Mouse (Mus musculus): ENCODE measurements around the gene Rab7.

DNA sequence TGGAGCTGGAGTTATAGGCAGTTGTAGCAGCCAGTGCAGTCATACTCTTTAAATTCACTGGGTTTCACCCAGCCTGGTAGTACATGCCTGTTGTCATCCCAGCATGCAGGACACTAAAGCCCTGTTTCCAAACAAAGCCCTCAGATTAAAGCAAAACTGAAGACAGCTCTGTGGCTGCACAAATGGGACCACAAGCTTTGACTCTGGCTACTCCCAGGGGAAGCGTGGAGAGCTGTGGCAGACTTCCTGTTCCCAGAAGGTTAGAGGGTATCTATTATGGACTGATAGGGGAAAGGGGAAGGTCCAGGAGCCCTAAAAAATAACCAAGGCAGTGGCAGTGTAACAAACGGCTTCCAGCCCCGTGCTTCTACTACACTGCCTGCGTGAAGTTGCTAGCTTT is 49.6 kb downstream of the Rab7 start:
- TF ChIP-seq FLI1 (IDR thresholded peaks at IDR 0.05; ENCODE audit: low read length) (no peak), GATA1 (IDR thresholded peaks at IDR 0.05; ENCODE audit: borderline replicate concordance, low read length) (no peak)

Measured in megakaryocyte, embryonic 14.5 days (primary cell).